Mouse (Mus musculus) spleen, adult 2 months (tissue): ENCODE measurements at regions not wholly inside any gene's neighbourhood (a gene's known extent, or its start where the extent isn't known, plus 50 kb on each side); places are given as distances from the start of the nearest gene placed in this dataset.

Experiments used
- DNase-seq, 2 experiments: peaks; one replicate each; pipeline versions ENCODE4 v3.0.0 to v3.0.0-alpha.2; 2012 to 2021; ENCODE audit warnings: low spot score in 2 of 2, low read depth in 1 of 2
- H3K27ac ChIP-seq: fragments of 200-500 bp; 2 replicates; pipeline ENCODE4 v1.5.1; 2012; ENCODE audit warnings: low read length, inconsistent platforms; ENCODE audit not compliant: insufficient read depth
- H3K27me3 ChIP-seq: fragments of 200-500 bp; 2 replicates; pipeline ENCODE4 v1.6.1; 2012; ENCODE audit warnings: mild to moderate bottlenecking, moderate library complexity, low read length, inconsistent platforms; ENCODE audit not compliant: control insufficient read depth, insufficient read depth
- H3K36me3 ChIP-seq: fragments of 200-500 bp; 2 replicates; pipeline ENCODE4 v1.6.1; 2012; ENCODE audit warnings: mild to moderate bottlenecking, low read length, inconsistent platforms; ENCODE audit not compliant: control insufficient read depth, insufficient read depth
- H3K4me1 ChIP-seq: fragments of 200-500 bp; 2 replicates; pipeline ENCODE4 v1.6.1; 2011; ENCODE audit warnings: inconsistent platforms; ENCODE audit not compliant: control insufficient read depth, insufficient read depth, insufficient read length
- H3K4me3 ChIP-seq: fragments of 200-500 bp; 2 replicates; pipeline ENCODE4 v1.5.1; 2011; ENCODE audit warnings: mild to moderate bottlenecking, inconsistent platforms; ENCODE audit not compliant: insufficient read depth, insufficient read length; ENCODE audit errors: extremely low read depth
- CTCF ChIP-seq: fragments of 200-500 bp; IDR thresholded peaks from 2 replicates; pipeline ENCODE4 v1.5.1; 2011; ENCODE audit warnings: mild to moderate bottlenecking, inconsistent platforms; ENCODE audit not compliant: insufficient read depth, insufficient read length, insufficient replicate concordance; ENCODE audit errors: extremely low read depth
- POLR2A ChIP-seq: fragments of 200-500 bp; IDR thresholded peaks from 2 replicates; pipeline ENCODE4 v1.6.1; 2011; ENCODE audit warnings: low read depth, low read length, inconsistent platforms
- WGBS: fragments of 180-500 bp; shearing (Covaris S2); methylation state at CpG from one replicate; pipeline ENCODE4 v1.1.7; 2018; 5-methylcytosine and 5-hydroxymethylcytosine counted together

GRCm38 (mm10) chr1:136758730-136759129, 134.0 kb downstream of the Zfp281 start:
- Histone ChIP-seq H3K36me3 (no peaks in the 10 kb centered on the region), H3K27ac (no peak overlapping the region), H3K4me3 (no peak overlapping the region), H3K4me1 (no peaks in the 10 kb centered on the region), H3K27me3 (no peaks in the 10 kb centered on the region)
- TF ChIP-seq CTCF (no peak; the same call in 1 of the 2 replicates), POLR2A (no peak)
- no peak for DNase-seq
- WGBS, result 71% methylated on average over 10 of the region's 10 CpGs

- TF ChIP-seq CTCF, result no peak
- no peak for TF ChIP-seq POLR2A
- H3K36me3 ChIP-seq, result no peaks in the 10 kb centered on the region
- 80% methylated on average over 4 of the region's 4 CpGs for WGBS
- H3K4me1 ChIP-seq, result no peaks in the 10 kb centered on the region
- no peak overlapping the region for H3K27ac ChIP-seq
- DNase-seq, result no peak
- H3K4me3 ChIP-seq, result no peak overlapping the region
- no peaks in the 10 kb centered on the region for H3K27me3 ChIP-seq
Observed at GRCm38 (mm10) chr1:136759164-136759563, 134.5 kb downstream of the Zfp281 start.

- no peaks in the 10 kb centered on the region for H3K4me1 ChIP-seq
Observed at GRCm38 (mm10) chr1:136761467-136761866, 136.8 kb downstream of the Zfp281 start.

GRCm38 (mm10) chr1:136768969-136769401, 144.3 kb downstream of the Zfp281 start:
- no peak for TF ChIP-seq CTCF
- TF ChIP-seq POLR2A, result no peak
- WGBS, result 14% methylated on average over 10 of the region's 10 CpGs
- Histone ChIP-seq H3K4me1 (no peaks in the 10 kb centered on the region), H3K27ac (no peak overlapping the region), H3K4me3 (no peak overlapping the region), H3K27me3 (no peaks in the 10 kb centered on the region), H3K36me3 (no peaks in the 10 kb centered on the region)
- no peak for DNase-seq

More at GRCm38 (mm10) chr1:136761467-136761866, 136.8 kb downstream of the Zfp281 start:
- H3K27me3 ChIP-seq, result no peaks in the 10 kb centered on the region
- no peak overlapping the region for H3K27ac ChIP-seq
- DNase-seq, result no peak
- 89% methylated on average over 4 of the region's 4 CpGs for WGBS
- no peak overlapping the region for H3K4me3 ChIP-seq
- H3K36me3 ChIP-seq, result no peaks in the 10 kb centered on the region
- TF ChIP-seq POLR2A, result no peak
- no peak for TF ChIP-seq CTCF

DNA sequence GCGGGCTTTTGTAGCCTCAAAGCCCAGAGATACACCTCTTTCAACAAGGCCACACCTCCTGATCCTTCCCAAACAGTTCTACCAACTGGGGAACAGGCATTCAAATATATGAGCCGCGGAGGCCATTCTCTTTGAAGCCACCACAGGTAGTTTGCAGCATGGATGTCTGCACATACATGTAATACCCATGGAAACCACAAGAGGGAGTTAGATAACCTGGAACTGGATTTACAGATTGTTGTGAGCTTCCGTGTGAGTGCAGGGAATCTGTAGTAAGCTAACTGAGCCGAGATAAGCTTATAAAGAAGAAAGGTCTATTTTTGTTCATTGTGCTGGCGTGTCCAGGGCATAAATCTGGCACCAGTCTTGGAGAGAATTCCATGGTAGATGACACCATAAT, 149.0 kb downstream of the Zfp281 start:
- no peaks in the 10 kb centered on the region for H3K4me1 ChIP-seq
- no peak overlapping the region for H3K4me3 ChIP-seq
- WGBS, result 93% methylated on average over 6 of the region's 6 CpGs
- H3K27me3 ChIP-seq, result 0 out of 2 replicates have a peak, but pooled peaks cover 1% of the 10 kb centered on the region
- no peak for DNase-seq
- TF ChIP-seq POLR2A (no peak), CTCF (no peak)
- no peak overlapping the region for H3K27ac ChIP-seq
- no peaks in the 10 kb centered on the region for H3K36me3 ChIP-seq

DNA sequence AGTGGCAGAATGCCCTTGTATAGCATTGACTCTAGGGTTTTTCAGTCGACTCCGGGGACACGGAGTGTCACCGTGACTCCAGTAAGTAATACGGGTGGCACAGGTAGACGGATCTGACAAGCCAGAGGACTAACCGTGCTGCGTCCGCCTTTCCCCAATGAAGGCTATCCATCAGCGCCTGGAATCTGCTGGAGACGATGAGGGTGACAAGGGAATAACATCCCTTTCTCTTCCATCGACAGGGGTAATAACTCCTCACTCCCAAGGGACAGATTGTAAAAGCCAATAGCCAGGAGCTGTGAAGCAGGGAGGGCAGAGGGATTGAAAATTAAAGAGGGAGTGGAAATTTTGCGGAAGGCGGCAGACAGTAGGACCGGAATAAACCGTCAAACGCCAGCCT, 151.5 kb downstream of the Zfp281 start:
- Histone ChIP-seq H3K27ac (no peak overlapping the region), H3K4me3 (no peak overlapping the region), H3K36me3 (no peaks in the 10 kb centered on the region), H3K4me1 (no peaks in the 10 kb centered on the region), H3K27me3 (0 out of 2 replicates have a peak, but pooled peaks cover 1% of the 10 kb centered on the region)
- TF ChIP-seq POLR2A, result no peak
- TF ChIP-seq CTCF, result no peak
- WGBS, result 87% methylated on average over 17 of the region's 17 CpGs
- DNase-seq, result no peak

- WGBS, result 70% methylated on average over 20 of the region's 20 CpGs
Observed at GRCm38 (mm10) chr1:136777263-136777980, 152.7 kb downstream of the Zfp281 start.

More at GRCm38 (mm10) chr1:136777263-136777980, 152.7 kb downstream of the Zfp281 start:
- 0 out of 2 replicates have a peak, but pooled peaks cover 1% of the 10 kb centered on the region for H3K27me3 ChIP-seq
- DNase-seq, result no peak
- no peaks in the 10 kb centered on the region for H3K36me3 ChIP-seq
- no peak overlapping the region for H3K4me3 ChIP-seq
- TF ChIP-seq CTCF (no peak), POLR2A (no peak)
- H3K4me1 ChIP-seq, result no peaks in the 10 kb centered on the region
- H3K27ac ChIP-seq, result no peak overlapping the region
